8 mouse cellular contexts compared by ENCODE assay signal in the genomic region with DNA sequence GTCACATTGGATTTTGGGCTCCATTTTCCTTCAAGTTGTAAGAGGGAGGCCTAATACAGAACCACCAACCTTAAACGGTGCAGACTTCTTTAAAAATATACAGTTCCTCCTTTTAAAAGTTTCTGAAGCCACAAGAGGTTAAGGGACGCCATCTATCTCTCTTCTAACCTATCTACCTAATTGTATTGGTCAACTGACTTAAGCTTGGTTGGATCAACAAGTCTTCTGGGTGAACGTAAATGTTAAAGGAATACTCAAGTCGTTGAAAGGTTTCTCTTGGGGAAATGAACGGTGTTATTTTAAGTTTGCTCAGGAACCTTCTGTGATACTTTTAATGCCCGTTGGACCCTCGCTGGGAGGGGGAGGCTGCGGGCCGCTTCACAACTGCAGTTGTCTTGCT. TPM values are rescaled to one million over a fixed set of nuclear protein-coding genes. Genes with fewer than 3 reads are reported as not detected.
DNase-seq lines count a peak whose midpoint lies in the region; ATAC-seq and TF ChIP-seq lines count a peak whose summit lies in the region.

No protein-coding gene starts in this region.

- no peaks in the 10 kb centered on the region for H3K9me3 ChIP-seq in kidney, embryonic 16.5 days (ENCODE audit: low read length)
- no peaks in the 10 kb centered on the region for H3K9me3 ChIP-seq in hindbrain, postnatal 0 days (ENCODE audit: low read length)

- 10% methylated on average over 9 of the region's 9 CpGs for WGBS in kidney, embryonic 16.5 days
- 16% methylated on average over 9 of the region's 9 CpGs for WGBS in hindbrain, postnatal 0 days

- peak overlapping the region; percentile 78 for H3K4me3 ChIP-seq in kidney, embryonic 16.5 days (ENCODE audit: low read length)
- peak overlapping the region; percentile 60 for H3K4me3 ChIP-seq in cortical plate, adult 2 months (ENCODE audit: insufficient read depth, low read length)
- peak overlapping the region; percentile 84 for H3K4me3 ChIP-seq in hindbrain, postnatal 0 days (ENCODE audit: low read length)
- H3K4me3 ChIP-seq in myocyte = peak overlapping the region; percentile 19

- H3K79me2 ChIP-seq in myocyte (ENCODE audit: control insufficient read depth, insufficient read depth) = no peaks in the 10 kb centered on the region

- no peak for ATAC-seq in kidney, embryonic 16.5 days (ENCODE audit: low FRiP score, low TSS enrichment)
- ATAC-seq in hindbrain, postnatal 0 days = no peak

- TF ChIP-seq POLR2A in cortical plate, adult 2 months (IDR thresholded peaks at IDR 0.05; ENCODE audit: extremely low read depth, insufficient read depth, low read length) = no peak
- no peak for TF ChIP-seq POLR2A in myocyte (IDR thresholded peaks at IDR 0.05; ENCODE audit: insufficient read length, low read depth)

- H3K27me3 ChIP-seq in kidney, embryonic 16.5 days (ENCODE audit: insufficient read depth, low read length) = no peaks in the 10 kb centered on the region
- H3K27me3 ChIP-seq in hindbrain, postnatal 0 days (ENCODE audit: insufficient read depth, low read length) = no peaks in the 10 kb centered on the region
- H3K27me3 ChIP-seq in myocyte (ENCODE audit: control insufficient read depth, insufficient read depth, insufficient read length) = no peaks in the 10 kb centered on the region

- H3K9ac ChIP-seq in kidney, embryonic 16.5 days (replicated peaks; ENCODE audit: low read length) = peak overlapping the region; percentile 85
- H3K9ac ChIP-seq in hindbrain, postnatal 0 days (replicated peaks; ENCODE audit: low read length) = peak overlapping the region; percentile 86

- H3K36me3 ChIP-seq in kidney, embryonic 16.5 days (ENCODE audit: insufficient read depth, low read length) = no peaks in the 10 kb centered on the region
- H3K36me3 ChIP-seq in hindbrain, postnatal 0 days (ENCODE audit: insufficient read depth, low read length) = no peaks in the 10 kb centered on the region
- H3K36me3 ChIP-seq in myocyte (ENCODE audit: control insufficient read depth, insufficient read depth) = no peaks in the 10 kb centered on the region

- H3K4me2 ChIP-seq in kidney, embryonic 16.5 days (replicated peaks; ENCODE audit: low read depth, low read length) = peak overlapping the region; percentile 83
- H3K4me2 ChIP-seq in hindbrain, postnatal 0 days (ENCODE audit: low read depth, low read length) = peak overlapping the region; percentile 99
- H3K4me2 ChIP-seq in myocyte (ENCODE audit: low read depth) = peak overlapping the region; percentile 86

- no peak for TF ChIP-seq CTCF in cortical plate, adult 2 months (IDR thresholded peaks at IDR 0.05; ENCODE audit: extremely low read depth, insufficient read depth, low read length)
- TF ChIP-seq CTCF in hindbrain, postnatal 0 days (IDR thresholded peaks at IDR 0.05; ENCODE audit: low read depth) = no peak

- peaks cover 23% of the 10 kb centered on the region for H3K4me1 ChIP-seq in kidney, embryonic 16.5 days (ENCODE audit: insufficient read depth, low read length)
- H3K4me1 ChIP-seq in cortical plate, adult 2 months (ENCODE audit: control insufficient read depth, insufficient read depth, low read length) = peaks cover 5% of the 10 kb centered on the region; the same call in 1 of the 2 replicates
- H3K4me1 ChIP-seq in hindbrain, postnatal 0 days (ENCODE audit: insufficient read depth, low read length) = peaks cover 13% of the 10 kb centered on the region

- no peak for DNase-seq in kidney, adult 9 months
- DNase-seq in hindbrain, postnatal 0 days (ENCODE audit: low spot score) = no peak
- no peak for DNase-seq in thymus, postnatal 25 days
- no peak for DNase-seq in adrenal gland, adult 2 months
- no peak for DNase-seq in frontal cortex, postnatal 25 days (ENCODE audit: low spot score in 2 of 2)

- H3ac ChIP-seq in myocyte (ENCODE audit: control insufficient read depth, insufficient read length) = peak overlapping the region; percentile 19

- H3K27ac ChIP-seq in kidney, embryonic 16.5 days (ENCODE audit: low read length) = no peak overlapping the region
- no peak overlapping the region for H3K27ac ChIP-seq in cortical plate, adult 2 months (ENCODE audit: insufficient read depth, low read length)
- no peak overlapping the region for H3K27ac ChIP-seq in hindbrain, postnatal 0 days

TF ChIP-seq in myocyte, 11 proteins besides CTCF, POLR2A, EP300 and RAD21:
- TF ChIP-seq REST (IDR thresholded peaks at IDR 0.05; ENCODE audit: insufficient read depth, insufficient read length) (no peak), CEBPB (IDR thresholded peaks at IDR 0.05; ENCODE audit: insufficient read depth, poor library complexity, severe bottlenecking) (no peak), MYOG (IDR thresholded peaks at IDR 0.05; ENCODE audit: control insufficient read depth in 1 of 3, insufficient read depth in 1 of 3, insufficient read length in 2 of 3, low read depth in 2 of 3) (no peak), TCF3 (IDR thresholded peaks at IDR 0.05; ENCODE audit: insufficient read length, low read depth) (no peak), MYOD1 (IDR thresholded peaks at IDR 0.05; ENCODE audit: control insufficient read depth in 1 of 3, insufficient read length in 2 of 3, low read depth in 2 of 3) (no peak), SRF (IDR thresholded peaks at IDR 0.05; ENCODE audit: control insufficient read depth, insufficient read length, low read depth) (no peak), MAX (IDR thresholded peaks at IDR 0.05; ENCODE audit: low read depth) (no peak), POLR2AphosphoS2 (IDR thresholded peaks at IDR 0.05; ENCODE audit: insufficient read length, low read depth) (no peak)
TF ChIP-seq in myocyte: peak in this region for 0.

RNA-seq across cellular contexts. Expression of gene Ogfrl1, which starts 15.5 kb away (rescaled TPM):
- polyA plus RNA-seq in kidney, embryonic 16.5 days (2015; fragmentation: Nextera tagmentation; extraction: Ambion mirVana) = 6.9 and 7.9 TPM in 2 replicates
- 62.9 and 67.0 TPM in 2 replicates for polyA plus RNA-seq in cortical plate, adult 2 months (2012; rRNA removed)
- 17.7 and 20.1 TPM in 2 replicates for total RNA-seq in hindbrain, postnatal 0 days (2014; rRNA removed)
- polyA plus RNA-seq in hindbrain, postnatal 0 days (2015; fragmentation: Nextera tagmentation; extraction: Ambion mirVana) = 15.7 and 18.0 TPM in 2 replicates
- polyA plus RNA-seq in myocyte (2012; fragmentation: generic; extraction: Trizol) = 0.61 TPM
- 1 to 10 TPM; 7.8 to 9.5 TPM for total RNA-seq in adrenal gland, adult 2 months (2021)
- polyA plus RNA-seq in adrenal gland, adult 2 months (2012; rRNA removed) = 5.1 and 5.8 TPM in 2 replicates

Comparison
In these comparisons a context has a peak if more than half of its experiments do, and no peak if none do; other contexts are left out.
1. H3K4me3 ChIP-seq: peak in every context shown above with its lines; median percentile 84 in hindbrain, postnatal 0 days; 78 in kidney, embryonic 16.5 days; 60 in cortical plate, adult 2 months; 19 in myocyte.